Mouse (Mus musculus) layer of hippocampus, adult 11-12 months (tissue): ENCODE data around the gene D5Ertd579e.
"Not testable (repeated sequence)": the region's sequence is repeated elsewhere in the genome, so short reads cannot be mapped to it uniquely, and the experiment has no call there.

ENCODE experiments used
- DNase-seq: peaks from one replicate; pipeline ENCODE4 v3.0.0; 2022; ENCODE audit warnings: low spot score

The D5Ertd579e gene

DNA sequence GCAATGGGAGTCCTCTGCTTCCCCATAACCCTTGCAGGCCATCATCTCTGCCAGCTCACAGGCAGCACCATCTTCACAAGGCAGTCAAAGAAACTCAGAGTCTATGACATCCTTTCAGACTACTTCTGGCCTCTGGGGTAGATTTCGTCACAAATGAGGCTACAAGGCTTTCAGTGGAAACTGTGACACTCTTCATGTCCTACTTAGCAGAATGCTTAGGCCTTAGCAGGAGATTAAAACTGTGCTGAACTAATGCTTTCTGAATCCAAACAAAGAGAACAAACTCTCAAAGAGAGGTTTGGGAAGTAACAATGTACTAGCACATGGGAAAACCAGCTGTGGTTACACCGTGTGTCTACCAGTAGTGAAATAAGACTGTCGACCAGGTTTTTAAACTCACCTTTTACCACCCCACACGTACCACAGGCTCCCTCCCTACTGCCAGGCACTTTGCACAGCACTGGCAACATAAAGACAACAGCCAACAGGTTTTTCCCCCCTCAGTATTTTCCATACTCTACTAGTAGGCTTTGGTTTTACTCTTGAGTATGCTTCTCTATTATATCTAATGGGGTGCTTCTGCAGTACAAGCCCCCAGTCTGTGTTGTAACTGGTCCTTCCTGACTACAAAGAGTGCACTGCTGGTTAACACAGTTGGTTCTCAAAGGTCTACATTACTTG is 15.8 kb downstream of the D5Ertd579e start:
- no peak for DNase-seq

DNA sequence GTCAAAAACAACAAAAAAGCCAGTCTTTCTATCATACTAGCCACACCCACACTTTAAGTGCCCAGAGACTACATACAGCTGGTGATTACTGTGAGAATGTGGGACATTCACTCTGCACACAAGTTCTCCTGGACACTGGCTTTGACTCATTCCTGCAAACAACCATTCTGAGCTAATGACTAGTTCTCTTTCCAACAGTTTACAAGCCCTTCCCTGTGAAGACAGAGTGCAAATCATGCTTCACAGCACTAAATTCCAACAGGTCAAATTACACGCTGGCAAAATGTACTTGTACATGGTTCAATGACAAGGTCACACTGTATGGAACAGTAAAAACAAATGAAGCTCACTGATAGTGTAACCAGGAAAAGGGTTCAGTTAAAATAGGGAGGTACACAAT is 17.0 kb downstream of the D5Ertd579e start:
- no peak for DNase-seq

DNA sequence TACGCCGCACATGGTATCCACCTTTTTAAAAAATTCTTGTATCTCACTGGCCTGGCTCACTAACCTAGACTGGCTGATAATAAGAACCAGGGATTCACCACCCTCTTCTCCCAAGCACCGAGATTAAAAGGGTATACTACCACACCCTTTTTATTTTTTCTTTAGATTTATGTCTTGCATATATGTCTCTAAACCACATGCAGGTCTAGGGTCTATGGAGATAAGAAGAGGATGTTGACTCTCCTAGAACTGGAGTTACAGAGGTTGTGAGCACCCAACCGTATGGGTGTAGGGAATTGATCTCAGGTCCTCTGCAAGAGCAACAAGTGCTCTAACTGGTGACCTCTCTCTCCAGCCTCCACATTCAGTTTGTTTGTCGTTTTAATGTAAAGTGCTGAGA is 17.9 kb downstream of the D5Ertd579e start:
- no peak for DNase-seq

- DNase-seq = no peak
These were observed 20.4 kb downstream of the D5Ertd579e start for GRCm38 (mm10) chr5:36675466-36675865.

DNA sequence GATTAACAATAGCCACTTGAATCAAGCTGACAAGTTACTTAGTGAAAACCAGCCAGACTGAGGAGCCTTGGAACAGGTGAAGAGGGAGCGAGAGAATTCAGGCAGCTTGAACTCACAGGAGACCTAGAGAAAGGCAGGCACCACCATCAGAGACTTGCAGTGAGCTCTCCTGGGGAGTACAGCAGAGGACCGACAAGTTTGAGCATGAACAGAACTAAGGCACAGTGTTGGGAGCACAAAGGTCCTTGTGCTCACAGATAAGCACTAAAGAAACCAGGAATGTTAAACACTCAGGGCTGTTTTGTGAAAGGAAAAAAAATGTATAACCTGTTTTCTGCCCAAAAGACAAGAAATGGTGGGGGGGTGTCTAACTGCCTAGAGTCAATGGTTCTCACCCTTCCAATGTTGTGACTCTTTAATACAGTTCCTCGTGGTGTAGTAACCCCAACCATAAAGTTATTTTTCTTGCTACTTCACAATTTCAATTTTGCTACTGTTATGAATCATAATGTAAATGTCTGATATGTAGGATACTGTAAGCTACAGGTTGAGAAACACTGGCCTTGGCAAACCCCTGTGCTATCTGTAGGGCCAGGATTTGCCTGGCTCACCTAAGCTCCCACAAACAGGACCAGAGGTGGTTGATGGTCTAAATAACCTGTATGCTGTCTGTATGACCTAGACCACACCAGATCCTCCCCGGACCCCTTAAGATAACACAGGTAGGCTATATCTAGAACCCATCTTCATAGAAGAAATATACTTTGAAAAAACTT is 21.0 kb downstream of the D5Ertd579e start:
- no peak for DNase-seq

- DNase-seq = peak; percentile 54
These were observed 26.5 kb downstream of the D5Ertd579e start for GRCm38 (mm10) chr5:36669021-36670008.

DNA sequence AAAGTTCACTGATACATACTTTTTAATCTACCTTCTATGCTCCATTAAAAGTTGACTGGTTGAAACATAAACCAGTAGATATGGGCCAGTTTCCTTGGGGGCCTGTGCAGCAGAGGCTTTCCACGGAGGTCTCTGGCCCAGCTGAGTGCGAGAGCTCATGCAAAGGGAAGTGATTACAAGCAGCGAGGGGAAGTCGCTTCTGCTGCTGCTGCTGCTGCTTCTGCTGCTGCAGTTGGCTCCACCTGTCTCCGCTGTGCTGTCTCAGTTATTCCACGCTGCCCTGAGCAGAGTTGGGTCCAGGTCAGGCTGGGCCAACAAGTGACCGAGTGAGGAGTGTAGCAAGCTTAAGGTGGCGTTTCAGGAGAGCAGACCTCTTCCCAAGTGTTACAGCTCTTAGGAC is 27.3 kb downstream of the D5Ertd579e start:
- no peak for DNase-seq

GRCm38 (mm10) chr5:36667986-36668385 is 27.8 kb downstream of the D5Ertd579e start:
- DNase-seq = not testable (repeated sequence)

DNA sequence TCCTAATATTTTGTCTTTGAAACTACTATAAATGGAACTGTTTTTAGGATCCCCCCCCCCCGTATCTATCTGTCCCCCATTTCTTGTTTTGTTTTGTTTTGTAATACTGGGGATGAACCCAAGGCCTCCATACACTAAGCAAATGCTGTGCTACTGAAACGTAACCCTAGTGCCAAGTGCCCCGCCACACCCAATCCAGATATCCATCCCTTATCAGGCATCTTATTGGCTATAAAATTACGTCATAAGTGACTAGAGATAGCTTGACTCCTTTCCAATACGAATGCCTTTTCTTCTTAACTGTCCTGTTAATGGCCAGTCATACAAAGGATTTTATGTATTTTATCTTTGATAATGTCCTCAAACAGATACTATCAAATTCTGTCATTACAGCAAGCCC is 28.7 kb downstream of the D5Ertd579e start:
- no peak for DNase-seq

GRCm38 (mm10) chr5:36666699-36667098 is 29.1 kb downstream of the D5Ertd579e start:
- DNase-seq = not testable (repeated sequence)

DNA sequence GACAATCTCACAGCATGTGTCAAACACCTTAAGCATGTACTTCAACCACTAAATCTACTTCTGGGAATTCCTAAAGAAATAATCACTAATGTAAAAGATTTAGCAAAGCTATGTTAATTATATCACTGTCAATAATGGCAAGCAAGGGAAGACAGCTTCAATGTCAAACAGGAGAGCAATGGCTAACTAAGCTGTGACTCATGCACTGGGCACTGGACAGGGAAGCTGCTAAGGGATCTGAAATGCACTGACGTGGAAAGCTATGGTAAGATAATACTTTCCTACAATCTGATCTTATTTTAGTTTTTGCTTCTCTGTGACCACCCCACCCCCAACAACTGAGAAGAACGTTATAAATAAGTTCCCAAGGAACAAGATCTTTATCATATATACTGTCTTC is 32.5 kb downstream of the D5Ertd579e start:
- DNase-seq = no peak

GRCm38 (mm10) chr5:36660977-36661760 is 34.7 kb downstream of the D5Ertd579e start:
- not testable (repeated sequence) for DNase-seq

DNA sequence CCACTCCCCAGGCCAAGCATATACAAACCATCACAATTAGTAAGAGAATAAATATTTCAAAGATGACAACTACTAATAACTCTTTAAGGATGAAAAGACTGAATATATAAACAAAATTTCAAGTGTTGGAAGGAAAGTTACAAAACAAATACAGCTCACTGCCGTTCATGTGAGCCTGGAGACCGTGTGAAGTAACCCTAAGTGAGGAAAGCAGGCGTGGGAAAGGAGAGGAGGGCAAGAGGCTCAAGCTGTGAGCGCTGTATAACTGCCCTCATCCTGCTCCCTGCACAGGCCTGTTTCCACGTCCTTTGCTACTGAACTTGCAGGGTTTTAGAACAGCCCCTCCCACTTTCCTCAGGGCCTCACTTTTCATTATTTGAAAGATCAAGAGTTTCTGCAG is 70.2 kb downstream of the D5Ertd579e start:
- DNase-seq = no peak

GRCm38 (mm10) chr5:36623670-36624069 is 72.2 kb downstream of the D5Ertd579e start:
- DNase-seq = no peak

DNA sequence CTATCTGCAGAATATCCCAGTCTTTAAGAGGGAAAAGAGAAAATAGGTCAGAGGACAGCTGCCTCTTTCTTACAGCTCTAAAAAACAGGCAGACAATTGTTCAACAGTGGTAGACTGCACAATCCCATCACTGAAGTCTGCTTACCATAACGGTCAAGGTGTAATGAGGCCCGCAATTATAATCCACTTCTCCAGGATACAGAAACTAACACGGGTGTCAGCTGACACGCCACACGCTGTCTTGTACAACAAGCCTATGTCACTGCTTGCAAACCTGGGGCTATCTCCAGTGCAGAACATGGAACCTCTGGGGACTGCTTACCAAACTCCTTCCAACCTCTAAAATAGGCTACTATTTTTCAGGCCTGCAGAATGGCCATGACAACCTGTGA is 74.8 kb downstream of the D5Ertd579e start:
- DNase-seq = no peak

DNA sequence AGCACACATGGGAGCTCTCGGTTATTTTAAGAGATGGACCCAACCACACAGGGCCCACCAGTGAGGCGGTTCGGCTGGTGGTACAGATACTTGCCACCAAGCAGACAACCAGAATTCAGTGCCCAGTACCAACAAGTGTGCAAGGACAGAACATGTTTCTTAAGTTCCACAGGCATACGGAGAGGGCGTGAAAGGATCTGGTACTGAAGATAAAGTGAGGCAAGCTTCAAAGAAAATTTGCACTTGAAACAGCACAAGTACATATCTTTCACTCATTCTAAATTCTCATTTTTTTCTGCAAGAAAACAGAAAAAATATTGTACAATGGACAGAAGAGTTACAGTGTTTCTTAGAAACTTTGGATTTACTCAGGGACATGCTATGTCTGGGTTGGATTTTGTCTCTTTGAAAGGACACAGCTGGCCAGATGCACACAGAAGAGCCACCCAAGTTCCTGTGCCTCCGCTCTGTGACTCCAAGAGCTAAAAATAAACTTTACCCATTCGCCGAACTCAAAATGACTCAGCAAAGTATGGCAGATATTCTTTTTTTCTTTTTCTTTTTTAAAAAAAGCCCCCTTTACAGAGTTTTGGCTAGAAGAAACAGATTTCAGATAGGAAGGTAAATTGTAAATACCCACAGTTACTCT is 75.3 kb downstream of the D5Ertd579e start:
- no peak for DNase-seq

DNA sequence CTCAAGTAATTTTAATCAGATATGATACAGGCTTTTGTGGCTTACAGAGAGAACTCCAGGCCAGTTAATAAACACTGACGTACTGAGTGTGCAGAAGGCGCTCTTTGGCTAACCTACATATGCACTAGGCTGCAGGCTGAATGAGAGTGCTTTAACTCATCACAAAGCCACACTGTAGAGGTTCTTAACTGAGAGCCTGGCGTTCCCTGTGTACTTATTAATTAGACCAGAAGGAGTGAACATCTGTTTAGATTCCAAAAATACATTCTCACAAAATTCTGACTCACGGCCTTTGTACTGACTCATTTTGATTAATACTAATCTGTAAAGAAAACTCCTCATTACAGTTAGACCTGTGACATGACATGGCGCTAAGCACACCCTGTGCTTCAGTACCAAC is 76.9 kb downstream of the D5Ertd579e start:
- no peak for DNase-seq

DNA sequence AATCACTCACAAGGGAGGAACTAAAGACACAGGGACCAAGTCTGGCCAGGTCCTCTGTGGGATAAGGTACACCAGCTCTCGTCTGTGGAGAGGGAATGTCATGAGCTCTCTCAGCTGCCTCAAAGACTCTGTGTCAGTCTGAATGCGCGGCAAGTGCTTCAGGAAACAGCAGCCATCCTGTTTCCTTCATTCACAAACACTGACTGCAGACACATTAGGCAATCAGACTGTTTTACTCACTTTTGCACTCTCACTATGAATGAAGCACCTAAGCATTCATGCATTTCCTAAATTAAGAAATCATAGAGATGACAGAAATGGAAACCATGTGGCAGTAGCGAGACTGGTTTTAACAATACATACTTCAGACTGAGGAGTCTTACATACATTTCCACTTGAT is 77.5 kb downstream of the D5Ertd579e start:
- no peak for DNase-seq

- no peak for DNase-seq
These were observed 81.7 kb downstream of the D5Ertd579e start for GRCm38 (mm10) chr5:36614124-36614523.

DNA sequence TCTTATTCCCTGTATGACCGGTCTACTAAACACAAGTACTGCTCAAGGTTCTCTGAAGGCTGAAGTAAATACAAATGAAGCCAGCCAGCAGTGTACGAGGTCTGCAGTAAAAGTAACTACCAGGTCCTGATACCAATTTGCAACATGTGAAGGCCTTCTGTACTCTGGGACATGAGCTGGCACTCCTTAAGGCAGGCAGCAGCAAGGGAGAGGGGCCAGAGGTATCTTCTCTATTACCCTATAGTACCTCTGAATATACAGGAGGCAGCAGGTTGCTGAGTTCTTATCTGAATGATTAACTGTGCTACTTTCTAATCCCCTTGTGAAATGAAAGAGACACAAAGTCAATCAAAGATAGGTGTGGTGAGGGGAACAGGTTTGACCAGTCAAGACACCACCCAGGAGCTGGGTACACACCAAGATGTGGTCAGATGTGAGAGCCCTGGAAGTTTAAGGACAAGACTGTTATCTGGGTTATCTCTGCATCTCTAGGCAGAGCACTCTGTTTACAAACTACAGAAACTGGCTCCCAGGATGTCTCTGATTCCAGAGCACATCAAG is 86.8 kb downstream of the D5Ertd579e start:
- no peak for DNase-seq

- peak; percentile 69 for DNase-seq
These were observed 92.8 kb downstream of the D5Ertd579e start for GRCm38 (mm10) chr5:36603031-36603430.
